In genomic region chr3:146769940-146770659, GRCm38 (mm10) we compare ENCODE assay signal across 8 mouse cellular contexts. TPM values are rescaled to one million over a fixed set of nuclear protein-coding genes. Genes with fewer than 3 reads are reported as not detected.
A peak's percentile ranks its signal among the peaks of the same experiment; 100 is the strongest.
DNase-seq lines count a peak whose midpoint lies in the region; ATAC-seq and TF ChIP-seq lines count a peak whose summit lies in the region.

No protein-coding gene starts in this region.

- H3K4me2 ChIP-seq in hindbrain, embryonic 12.5 days (replicated peaks), result peak overlapping the region; percentile 50
- peak overlapping the region; percentile 41 for H3K4me2 ChIP-seq in liver, embryonic 11.5 days
- H3K4me2 ChIP-seq in kidney, embryonic 15.5 days, result no peak overlapping the region

- intact Hi-C loops in heart, adult 2 months (cut with DNase I), result loop anchor here (5.0 kb wide), 1 partner anchor 88 kb away; no protein-coding TSS in a partner anchor

- no peaks in the 10 kb centered on the region for H3K36me3 ChIP-seq in heart, adult 2 months (ENCODE audit: control insufficient read depth, insufficient read depth, low read length)
- no peaks in the 10 kb centered on the region; the same call in 1 of the 2 replicates for H3K36me3 ChIP-seq in hindbrain, embryonic 12.5 days
- no peaks in the 10 kb centered on the region for H3K36me3 ChIP-seq in liver, embryonic 11.5 days (ENCODE audit: control insufficient read depth, insufficient read depth, low read length)
- 0 out of 2 replicates have a peak, but pooled peaks cover 4% of the 10 kb centered on the region for H3K36me3 ChIP-seq in kidney, embryonic 15.5 days

- peak; percentile 81 for ATAC-seq in hindbrain, embryonic 12.5 days (ENCODE audit: low FRiP score)
- ATAC-seq in liver, embryonic 11.5 days (replicated peaks; ENCODE audit: low FRiP score), result no peak
- ATAC-seq in kidney, embryonic 15.5 days (replicated peaks; ENCODE audit: low FRiP score), result no peak

- TF ChIP-seq EP300 in heart, adult 2 months (IDR thresholded peaks at IDR 0.05; ENCODE audit: insufficient read depth, low read depth, low read length), result no peak

- H3K9ac ChIP-seq in heart, adult 2 months (ENCODE audit: low read depth, low read length), result peak overlapping the region; percentile 56; the same call in 1 of the 2 replicates
- H3K9ac ChIP-seq in hindbrain, embryonic 12.5 days, result peak overlapping the region; percentile 64
- H3K9ac ChIP-seq in liver, embryonic 11.5 days (ENCODE audit: low read depth, low read length), result no peak overlapping the region
- H3K9ac ChIP-seq in kidney, embryonic 15.5 days, result no peak overlapping the region

- TF ChIP-seq CTCF in heart, adult 2 months (IDR thresholded peaks at IDR 0.05), result no peak

- no peak for DNase-seq in heart, adult 2 months
- DNase-seq in heart, postnatal 4 days, result no peak
- peak; percentile 47 for DNase-seq in embryo, embryonic 10.5 days (ENCODE audit: low spot score)
- no peak for DNase-seq in liver, embryonic 11.5 days (ENCODE audit: low spot score)
- peak; percentile 71 to 78 for DNase-seq in right cerebral cortex, postnatal 10 days (ENCODE audit: low spot score in 2 of 2)
- no peak for DNase-seq in kidney, adult 8-10 months

- peak overlapping the region; percentile 14 for H3K4me3 ChIP-seq in heart, adult 2 months
- H3K4me3 ChIP-seq in hindbrain, embryonic 12.5 days, result peak overlapping the region; percentile 34
- 0 out of 2 replicates have a peak overlapping the region, but pooled peaks have one; percentile 9 for H3K4me3 ChIP-seq in liver, embryonic 11.5 days (ENCODE audit: low read depth, low read length)
- no peak overlapping the region for H3K4me3 ChIP-seq in kidney, embryonic 15.5 days (replicated peaks)

- peaks cover 11% of the 10 kb centered on the region for H3K4me1 ChIP-seq in heart, adult 2 months (ENCODE audit: control insufficient read depth, insufficient read depth, low read length)
- H3K4me1 ChIP-seq in hindbrain, embryonic 12.5 days, result peaks cover 30% of the 10 kb centered on the region
- peaks cover 19% of the 10 kb centered on the region for H3K4me1 ChIP-seq in liver, embryonic 11.5 days (replicated peaks; ENCODE audit: control insufficient read depth, insufficient read depth, low read length)
- no peaks in the 10 kb centered on the region for H3K4me1 ChIP-seq in kidney, embryonic 15.5 days

- 25% methylated on average over 17 of the region's 17 CpGs for WGBS in heart, adult 2 months
- 16% methylated on average over 17 of the region's 17 CpGs for WGBS in hindbrain, embryonic 12.5 days
- 39% methylated on average over 17 of the region's 17 CpGs for WGBS in liver, embryonic 11.5 days
- 42% methylated on average over 17 of the region's 17 CpGs for WGBS in kidney, embryonic 15.5 days

- H3K27ac ChIP-seq in heart, adult 2 months, result peak overlapping the region; percentile 26
- H3K27ac ChIP-seq in hindbrain, embryonic 12.5 days, result peak overlapping the region; percentile 90
- no peak overlapping the region for H3K27ac ChIP-seq in liver, embryonic 11.5 days (ENCODE audit: low read depth, low read length)
- H3K27ac ChIP-seq in kidney, embryonic 15.5 days, result no peak overlapping the region

- 0 out of 2 replicates have a peak, but pooled peaks cover 1% of the 10 kb centered on the region for H3K79me2 ChIP-seq in heart, adult 2 months (replicated peaks; ENCODE audit: control insufficient read depth, insufficient read depth, low read length)

- no peak for TF ChIP-seq POLR2A in heart, adult 2 months (IDR thresholded peaks at IDR 0.05; ENCODE audit: insufficient read depth, low read depth, low read length)

- no peaks in the 10 kb centered on the region for H3K9me3 ChIP-seq in hindbrain, embryonic 12.5 days (replicated peaks)
- no peaks in the 10 kb centered on the region for H3K9me3 ChIP-seq in liver, embryonic 11.5 days (ENCODE audit: control insufficient read depth, low read length)
- H3K9me3 ChIP-seq in kidney, embryonic 15.5 days (replicated peaks), result no peaks in the 10 kb centered on the region

- no peaks in the 10 kb centered on the region for H3K27me3 ChIP-seq in heart, adult 2 months (ENCODE audit: control insufficient read depth, insufficient read depth, low read length)
- H3K27me3 ChIP-seq in hindbrain, embryonic 12.5 days, result no peaks in the 10 kb centered on the region
- no peaks in the 10 kb centered on the region for H3K27me3 ChIP-seq in liver, embryonic 11.5 days (replicated peaks; ENCODE audit: control insufficient read depth, insufficient read depth, low read length)
- H3K27me3 ChIP-seq in kidney, embryonic 15.5 days, result no peaks in the 10 kb centered on the region

RNA-seq across cellular contexts. Expression of gene Prkacb, which starts 42.7 kb away (rescaled TPM):
- total RNA-seq in heart, adult 2 months (2021), result 10 to 100 TPM; 57.4 to 58.9 TPM
- 19.8 and 30.4 TPM in 2 replicates for polyA plus RNA-seq in heart, adult 2 months (2012; rRNA removed)
- total RNA-seq in heart, postnatal 4 days (2021), result 100 to 1,000 TPM in 1 of 2 experiments, 10 to 100 TPM in 1; 93.6 to 106 TPM
- polyA plus RNA-seq in hindbrain, embryonic 12.5 days (2016; fragmentation: Nextera tagmentation; extraction: Ambion mirVana), result 102 and 112 TPM in 2 replicates
- 38.6 and 40.2 TPM in 2 replicates for polyA plus RNA-seq in liver, embryonic 11.5 days (2014; fragmentation: Nextera tagmentation; extraction: Ambion mirVana)
- polyA plus RNA-seq in kidney, embryonic 15.5 days (2015; fragmentation: Nextera tagmentation; extraction: Ambion mirVana), result 60.9 and 62.5 TPM in 2 replicates

Comparison
In these comparisons a context has a peak if more than half of its experiments do, and no peak if none do; other contexts are left out.
1. DNase-seq: peak in embryo, embryonic 10.5 days (single experiment) and right cerebral cortex, postnatal 10 days (2 of 2); none in heart, adult 2 months (0 of 2), heart, postnatal 4 days (single experiment), liver, embryonic 11.5 days (single experiment) and kidney, adult 8-10 months (0 of 2).
2. H3K27ac ChIP-seq: peak in heart, adult 2 months (single experiment) and hindbrain, embryonic 12.5 days (single experiment); none in liver, embryonic 11.5 days (single experiment) and kidney, embryonic 15.5 days (single experiment).
3. H3K9ac ChIP-seq: peak in heart, adult 2 months (single experiment) and hindbrain, embryonic 12.5 days (single experiment); none in liver, embryonic 11.5 days (single experiment) and kidney, embryonic 15.5 days (single experiment).